Mouse (Mus musculus): ENCODE measurements around the gene Tm9sf2. TPM values are rescaled to one million over a fixed set of nuclear protein-coding genes. Genes with fewer than 3 reads are reported as not detected.

Gene Tm9sf2
- total RNA-seq, 2 experiments from 2014 or later: 102 TPM

Other genes with a start within 250 kb of the Tm9sf2 start
- 10 to 100 TPM; 33.5 to 34.0 TPM for gene Ubac2, start 228.4 kb upstream of the Tm9sf2 start, total RNA-seq (2021)
- not detected for gene Gpr18, start 191.3 kb upstream of the Tm9sf2 start, total RNA-seq (2021)
- under 1 TPM; 0.66 to 0.91 TPM for gene Gpr183, start 141.8 kb upstream of the Tm9sf2 start, total RNA-seq (2021)
- gene Timm8a2, start 72.4 kb upstream of the Tm9sf2 start, total RNA-seq (2021): under 1 TPM in 1 of 2 experiments, not detected in 1; 0.38 TPM
- 10 to 100 TPM; 17.9 to 23.4 TPM for gene Clybl, start 74.7 kb downstream of the Tm9sf2 start, total RNA-seq (2021)